Mouse (Mus musculus) embryo, embryonic 10.5 days (tissue): ENCODE results near the gene Vti1a.

Experiments used
- DNase-seq: peaks from one replicate; pipeline ENCODE4 v3.0.0-alpha.2; 2015; ENCODE audit warnings: low spot score

The Vti1a gene

GRCm38 (mm10) chr19:55524385-55524784, 208.3 kb downstream of the Vti1a start:
- DNase-seq = no peak

GRCm38 (mm10) chr19:55525056-55525455, 209.0 kb downstream of the Vti1a start:
- DNase-seq = no peak

GRCm38 (mm10) chr19:55526717-55527235, 210.7 kb downstream of the Vti1a start:
- DNase-seq = peak; percentile 40

- DNase-seq = no peak
Measured at GRCm38 (mm10) chr19:55530041-55530440, 213.9 kb downstream of the Vti1a start.

- no peak for DNase-seq
Measured at GRCm38 (mm10) chr19:55532681-55533080, 216.6 kb downstream of the Vti1a start.

GRCm38 (mm10) chr19:55536273-55536937, 220.3 kb downstream of the Vti1a start:
- DNase-seq = no peak

GRCm38 (mm10) chr19:55537691-55538090, 221.6 kb downstream of the Vti1a start:
- peak; percentile 70 for DNase-seq

- DNase-seq = no peak
Measured at GRCm38 (mm10) chr19:55541641-55542040, 225.5 kb downstream of the Vti1a start.

GRCm38 (mm10) chr19:55542461-55542860, 226.4 kb downstream of the Vti1a start:
- no peak for DNase-seq

GRCm38 (mm10) chr19:55543188-55543587, 227.1 kb downstream of the Vti1a start:
- DNase-seq = no peak

GRCm38 (mm10) chr19:55544498-55544897, 228.4 kb downstream of the Vti1a start:
- no peak for DNase-seq

GRCm38 (mm10) chr19:55545529-55545928, 229.4 kb downstream of the Vti1a start:
- peak; percentile 93 for DNase-seq

GRCm38 (mm10) chr19:55546009-55546528, 230.0 kb downstream of the Vti1a start:
- no peak for DNase-seq

- DNase-seq = no peak
Measured at GRCm38 (mm10) chr19:55548206-55548605, 232.1 kb downstream of the Vti1a start.

- DNase-seq = no peak
Measured at GRCm38 (mm10) chr19:55548656-55549055, 232.6 kb downstream of the Vti1a start.

GRCm38 (mm10) chr19:55550176-55550575, 234.1 kb downstream of the Vti1a start:
- DNase-seq = no peak

- no peak for DNase-seq
Measured at GRCm38 (mm10) chr19:55552339-55552738, 236.2 kb downstream of the Vti1a start.

GRCm38 (mm10) chr19:55552861-55553260, 236.8 kb downstream of the Vti1a start:
- DNase-seq = no peak

GRCm38 (mm10) chr19:55554295-55554694, 238.2 kb downstream of the Vti1a start:
- no peak for DNase-seq

- DNase-seq = no peak
Measured at GRCm38 (mm10) chr19:55554703-55555102, 238.6 kb downstream of the Vti1a start.

GRCm38 (mm10) chr19:55556168-55556999, 240.3 kb downstream of the Vti1a start:
- peak; percentile 95 for DNase-seq

GRCm38 (mm10) chr19:55559331-55559730, 243.2 kb downstream of the Vti1a start:
- no peak for DNase-seq
